Mouse (Mus musculus) midbrain, embryonic 14.5 days (tissue): ENCODE measurements around the gene Atp5d. TPM values are rescaled to one million over a fixed set of nuclear protein-coding genes. Genes with fewer than 3 reads are reported as not detected.

ENCODE experiments used
- ATAC-seq: fragments of 200-750 bp; cut with Nextera tagmentation; 2 replicates; pipeline ENCODE4 v1.8.0; 2017; ENCODE audit warnings: moderate number of reproducible peaks, moderate library complexity; ENCODE audit not compliant: low FRiP score, low TSS enrichment
- DNase-seq: peaks from one replicate; pipeline ENCODE4 v3.0.0-alpha.2; 2015
- H3K27ac ChIP-seq: fragments of 300-500 bp; sonication (generic); replicated peaks from 2 replicates; pipeline ENCODE4 v1.5.1; 2014; ENCODE audit warnings: mild to moderate bottlenecking, low read depth, low read length, moderate library complexity
- H3K27me3 ChIP-seq: fragments of 300-500 bp; sonication (generic); 2 replicates; pipeline ENCODE4 v1.6.1; 2014; ENCODE audit warnings: low read length, control low read depth, mixed read lengths; ENCODE audit not compliant: control insufficient read depth, insufficient read depth
- H3K36me3 ChIP-seq: fragments of 300-500 bp; sonication (generic); 2 replicates; pipeline ENCODE4 v1.6.1; 2014; ENCODE audit warnings: low read length, control low read depth; ENCODE audit not compliant: control insufficient read depth, insufficient read depth
- H3K4me1 ChIP-seq: fragments of 300-500 bp; sonication (generic); 2 replicates; pipeline ENCODE4 v1.6.1; 2014; ENCODE audit warnings: mild to moderate bottlenecking, antibody characterized with exemption, low read length, control low read depth; ENCODE audit not compliant: control insufficient read depth, insufficient read depth
- H3K4me2 ChIP-seq: fragments of 300-500 bp; sonication (generic); 2 replicates; pipeline ENCODE4 v1.6.1; 2014; ENCODE audit warnings: mild to moderate bottlenecking, low read length, moderate library complexity
- H3K4me3 ChIP-seq: fragments of 300-500 bp; sonication (generic); replicated peaks from 2 replicates; pipeline ENCODE4 v1.5.1; 2014; ENCODE audit warnings: low read depth, low read length
- H3K9ac ChIP-seq: fragments of 300-500 bp; sonication (generic); replicated peaks from 2 replicates; pipeline ENCODE4 v1.6.1; 2014; ENCODE audit warnings: mild to moderate bottlenecking, low read length, moderate library complexity
- H3K9me3 ChIP-seq: fragments of 300-500 bp; sonication (generic); 2 replicates; pipeline ENCODE4 v1.6.1; 2016; ENCODE audit warnings: low read length, control low read depth, mixed read lengths; ENCODE audit not compliant: control insufficient read depth
- WGBS: fragments of 180-500 bp; shearing (Covaris S2); extraction: QIAGEN DNeasy Blood & Tissue Kit; methylation state at CpG from one replicate; pipeline ENCODE4 v1.1.7; 2014; 5-methylcytosine and 5-hydroxymethylcytosine counted together
- polyA plus RNA-seq: library from polyadenylated mRNA; unstranded; fragments of >200 nt; fragmentation: Nextera tagmentation; extraction: Ambion mirVana; gene quantifications from 2 replicates; pipeline ENCODE4 v1.2.1, GENCODE M21; 2014

Gene Atp5d
- polyA plus RNA-seq, 1 experiment from 2014 or later = 407 TPM

DNA sequence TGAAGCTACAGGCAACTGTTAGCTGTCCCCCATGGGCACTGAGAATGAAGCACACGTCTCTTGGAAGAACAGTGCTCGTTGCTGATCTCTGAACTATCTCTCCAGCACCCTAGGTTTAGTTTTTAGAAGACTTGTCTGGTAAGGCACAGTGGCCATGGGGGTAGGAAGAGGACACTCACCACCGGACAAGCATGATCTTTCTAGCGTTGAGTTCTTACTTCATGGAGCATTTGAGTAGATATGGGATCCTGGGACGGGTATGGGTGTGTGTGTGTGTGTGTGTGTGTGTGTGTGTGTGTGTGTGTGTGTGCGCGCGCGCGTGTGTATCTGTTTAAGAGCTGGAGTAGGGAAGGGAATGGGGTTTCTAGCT is 2.2 kb downstream of the Atp5d start, which contains the start of gene Cbarp:
Gene Cbarp (minus strand): TSS at position 170 of the 370 bp plus-strand sequence.
- Histone ChIP-seq H3K4me3 (peak within 1 kb of the TSS; percentile 80), H3K9ac (peak within 1 kb of the TSS; percentile 88; the same call in 1 of the 2 replicates), H3K9me3 (no peaks in the 10 kb centered on the region), H3K4me2 (peak within 1 kb of the TSS; percentile 94), H3K36me3 (peaks cover 30% of the 10 kb centered on the region), H3K4me1 (peaks cover 38% of the 10 kb centered on the region), H3K27ac (peak within 1 kb of the TSS; percentile 94), H3K27me3 (no peaks in the 10 kb centered on the region; the same call in 1 of the 2 replicates)
- 78% methylated on average over 10 of the region's 10 CpGs for WGBS
- no peak for DNase-seq
- ATAC-seq = no peak

DNA sequence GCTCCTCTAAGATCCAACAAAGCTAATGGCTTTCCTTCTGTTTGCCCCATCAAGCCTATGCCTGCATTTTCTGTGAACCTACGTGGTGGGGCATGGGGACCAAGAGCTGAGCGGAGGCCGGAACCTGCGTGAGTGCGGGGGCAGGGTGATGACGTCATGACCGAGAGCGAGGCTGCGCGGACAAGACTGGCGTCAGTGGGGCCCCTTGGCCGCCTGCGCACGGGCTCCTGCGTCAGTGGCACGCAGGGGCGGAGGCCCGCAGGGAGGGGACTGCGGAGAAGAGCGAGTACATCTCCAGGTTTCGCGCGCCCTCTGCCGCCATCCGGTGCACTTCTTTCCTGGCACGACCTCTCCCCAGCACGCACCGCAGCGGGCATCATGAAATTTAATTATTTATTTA is 2.8 kb downstream of the Atp5d start:
- Histone ChIP-seq H3K4me2 (peak overlapping the region; percentile 94), H3K27me3 (no peaks in the 10 kb centered on the region; the same call in 1 of the 2 replicates), H3K4me1 (peaks cover 34% of the 10 kb centered on the region), H3K36me3 (peaks cover 27% of the 10 kb centered on the region), H3K27ac (peak overlapping the region; percentile 87), H3K4me3 (peak overlapping the region; percentile 73), H3K9ac (peak overlapping the region; percentile 88; the same call in 1 of the 2 replicates), H3K9me3 (no peaks in the 10 kb centered on the region)
- 1% methylated on average over 29 of the region's 29 CpGs for WGBS
- ATAC-seq (peak; percentile 59), DNase-seq (peak; percentile 96)

DNA sequence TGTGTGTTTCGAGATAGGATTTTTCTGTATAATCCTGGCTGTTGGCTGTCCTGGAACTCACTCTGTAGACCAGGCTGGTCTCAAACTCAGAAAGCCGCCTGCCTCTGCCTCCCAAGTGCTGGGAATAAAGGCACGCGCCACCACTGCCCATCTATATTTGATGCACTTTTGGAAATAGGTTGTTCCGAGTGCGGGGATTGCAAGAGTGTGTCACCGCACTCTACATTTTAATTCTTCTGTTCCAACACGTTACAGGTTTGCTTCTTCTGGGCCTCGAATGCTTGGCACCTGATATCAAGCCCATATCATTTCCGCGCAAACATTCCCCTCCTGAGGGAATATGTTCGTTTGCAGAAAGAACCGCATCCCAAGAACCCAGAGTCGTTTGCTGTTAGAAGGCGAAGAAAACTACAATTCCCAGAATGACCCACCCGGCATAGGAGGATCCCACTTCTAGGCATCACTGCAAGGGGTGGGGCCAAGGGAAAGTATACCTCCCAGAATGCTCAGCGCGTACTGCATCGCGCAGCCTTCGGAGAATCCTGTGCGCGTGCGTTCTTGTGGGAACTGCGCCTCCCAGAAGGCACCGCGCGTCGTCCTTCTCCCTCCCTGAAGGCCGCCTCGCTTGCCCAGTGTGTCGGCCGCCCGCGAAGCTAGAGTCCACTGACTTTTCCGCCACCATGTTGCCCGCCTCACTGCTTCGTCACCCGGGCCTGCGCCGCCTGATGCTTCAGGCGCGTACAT is 3.5 kb downstream of the Atp5d start:
- H3K4me3 ChIP-seq = peak overlapping the region; percentile 73
- WGBS = 1% methylated on average over 43 of the region's 43 CpGs
- ATAC-seq (peak; percentile 82), DNase-seq (peak; percentile 99)
- peaks cover 26% of the 10 kb centered on the region for H3K36me3 ChIP-seq
- H3K27me3 ChIP-seq = no peaks in the 10 kb centered on the region; the same call in 1 of the 2 replicates
- H3K9ac ChIP-seq = peak overlapping the region; percentile 88
- peaks cover 27% of the 10 kb centered on the region for H3K4me1 ChIP-seq
- no peaks in the 10 kb centered on the region for H3K9me3 ChIP-seq
- peak overlapping the region; percentile 87 for H3K27ac ChIP-seq
- peak overlapping the region; percentile 94 for H3K4me2 ChIP-seq

DNA sequence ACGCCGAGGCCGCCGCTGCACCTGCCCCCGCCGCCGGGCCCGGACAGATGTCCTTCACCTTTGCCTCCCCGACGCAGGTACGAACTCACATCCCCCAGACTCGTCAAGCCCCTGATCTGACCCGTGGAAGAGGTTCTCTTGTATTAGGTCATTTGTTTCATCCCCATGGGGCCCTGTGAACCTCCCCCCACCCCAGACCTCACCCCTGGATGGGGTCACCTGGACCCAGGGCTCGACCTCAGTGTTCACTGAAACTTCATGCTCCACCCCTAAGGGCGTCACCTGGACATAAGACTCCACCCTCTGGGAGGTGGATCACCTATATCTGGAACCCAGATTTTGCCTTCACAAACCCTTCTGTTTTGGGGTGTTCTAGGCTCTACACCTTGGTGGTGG is 4.1 kb downstream of the Atp5d start:
- peak overlapping the region; percentile 88 for H3K9ac ChIP-seq
- ATAC-seq = no peak
- no peak for DNase-seq
- WGBS = 0% methylated on average over 15 of the region's 15 CpGs
- peaks cover 26% of the 10 kb centered on the region for H3K36me3 ChIP-seq
- peak overlapping the region; percentile 87 for H3K27ac ChIP-seq
- no peaks in the 10 kb centered on the region for H3K27me3 ChIP-seq
- H3K9me3 ChIP-seq = no peaks in the 10 kb centered on the region
- H3K4me2 ChIP-seq = peak overlapping the region; percentile 94
- peak overlapping the region; percentile 73 for H3K4me3 ChIP-seq
- peaks cover 21% of the 10 kb centered on the region for H3K4me1 ChIP-seq

DNA sequence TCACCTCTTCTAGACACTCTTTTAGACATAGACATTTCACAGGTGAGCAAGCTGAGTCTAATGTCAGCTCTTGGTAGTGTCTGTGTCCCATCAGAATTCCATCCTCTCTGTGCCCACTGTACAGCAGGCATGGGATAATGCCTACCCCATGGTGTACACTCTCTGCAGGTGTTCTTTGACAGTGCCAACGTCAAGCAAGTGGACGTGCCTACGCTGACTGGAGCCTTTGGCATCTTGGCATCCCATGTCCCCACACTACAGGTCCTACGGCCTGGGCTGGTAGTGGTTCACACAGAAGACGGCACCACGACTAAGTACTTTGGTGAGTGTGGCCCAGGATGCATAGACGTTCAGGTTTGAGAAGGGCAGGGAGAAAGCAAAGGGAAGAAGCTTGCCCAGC is 5.2 kb downstream of the Atp5d start:
- WGBS = 89% methylated on average over 7 of the region's 7 CpGs
- Histone ChIP-seq H3K27me3 (no peaks in the 10 kb centered on the region), H3K36me3 (peaks cover 26% of the 10 kb centered on the region), H3K4me1 (peaks cover 12% of the 10 kb centered on the region), H3K27ac (no peak overlapping the region), H3K4me3 (no peak overlapping the region), H3K9me3 (no peaks in the 10 kb centered on the region), H3K4me2 (no peak overlapping the region), H3K9ac (no peak overlapping the region)
- ATAC-seq (no peak), DNase-seq (no peak)

DNA sequence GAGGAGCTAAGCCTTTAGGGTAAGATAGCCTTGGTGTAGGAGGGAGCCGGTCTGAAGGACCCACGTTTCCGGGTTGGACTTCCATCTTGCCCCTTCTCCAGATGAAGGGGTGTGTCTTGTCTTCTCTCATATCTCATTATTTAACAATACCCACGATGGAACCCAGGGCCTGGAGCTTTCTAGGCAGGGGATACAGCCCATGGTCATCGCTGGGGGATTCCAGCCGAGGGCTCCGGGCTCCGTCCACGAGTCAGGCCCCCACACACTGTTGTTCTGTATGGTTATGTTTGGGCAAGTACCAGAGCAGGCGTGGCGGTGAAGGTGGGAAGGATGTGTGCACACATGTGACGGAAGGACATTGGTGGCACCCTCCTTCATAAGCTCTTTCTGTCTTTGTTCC is 5.7 kb downstream of the Atp5d start:
- Histone ChIP-seq H3K27me3 (no peaks in the 10 kb centered on the region), H3K4me3 (no peak overlapping the region), H3K36me3 (peaks cover 26% of the 10 kb centered on the region), H3K4me1 (peaks cover 12% of the 10 kb centered on the region), H3K9ac (no peak overlapping the region), H3K9me3 (no peaks in the 10 kb centered on the region), H3K4me2 (no peak overlapping the region), H3K27ac (no peak overlapping the region)
- no peak for DNase-seq
- no peak for ATAC-seq
- WGBS = 93% methylated on average over 12 of the region's 12 CpGs

DNA sequence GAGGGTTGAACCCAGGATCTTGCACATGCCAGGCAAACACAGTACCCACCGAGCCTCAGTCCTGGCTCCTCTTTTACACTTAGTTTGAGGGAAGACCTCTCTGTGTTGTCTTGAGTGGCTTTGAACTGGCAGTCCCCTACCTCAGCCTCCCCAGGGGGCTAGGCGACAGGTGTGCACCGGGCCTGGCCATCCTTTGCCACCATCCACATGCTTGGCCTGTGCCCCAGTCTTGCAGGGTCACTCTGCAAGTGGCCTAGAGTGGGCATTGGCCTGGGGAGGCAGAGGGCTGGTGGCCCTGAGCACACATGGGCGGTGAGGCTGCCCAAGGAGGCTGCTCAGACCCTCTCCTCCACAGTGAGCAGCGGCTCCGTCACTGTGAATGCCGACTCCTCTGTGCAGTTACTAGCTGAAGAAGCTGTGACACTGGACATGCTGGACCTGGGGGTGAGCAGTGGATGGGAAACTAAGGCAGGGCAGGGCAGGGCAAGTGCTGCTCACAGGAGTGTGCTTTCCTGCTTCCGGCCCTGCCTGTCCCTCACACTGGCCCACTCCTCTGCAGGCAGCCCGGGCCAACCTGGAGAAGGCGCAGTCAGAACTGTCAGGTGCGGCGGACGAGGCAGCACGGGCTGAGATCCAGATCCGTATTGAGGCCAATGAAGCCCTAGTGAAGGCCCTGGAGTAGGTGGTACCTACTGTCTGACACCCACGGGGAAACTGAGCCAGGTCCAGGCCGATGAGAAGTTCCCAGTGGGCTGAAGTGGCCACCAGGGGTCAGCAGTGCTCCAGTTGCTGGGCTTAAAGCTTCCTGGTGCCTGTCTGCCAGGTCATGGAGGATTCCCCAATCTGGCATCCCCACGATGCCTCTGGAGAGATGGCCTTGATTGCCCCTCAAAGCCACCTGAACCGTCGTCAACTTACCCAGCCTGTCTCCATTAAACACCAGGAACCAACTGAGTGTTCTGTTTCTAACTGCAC is 6.7 kb downstream of the Atp5d start:
- Histone ChIP-seq H3K4me2 (no peak overlapping the region), H3K36me3 (peaks cover 26% of the 10 kb centered on the region), H3K27me3 (no peaks in the 10 kb centered on the region), H3K9ac (no peak overlapping the region), H3K4me1 (peaks cover 12% of the 10 kb centered on the region), H3K4me3 (no peak overlapping the region), H3K27ac (no peak overlapping the region), H3K9me3 (no peaks in the 10 kb centered on the region)
- ATAC-seq = no peak
- 72% methylated on average over 20 of the region's 20 CpGs for WGBS
- DNase-seq = peak; percentile 84

DNA sequence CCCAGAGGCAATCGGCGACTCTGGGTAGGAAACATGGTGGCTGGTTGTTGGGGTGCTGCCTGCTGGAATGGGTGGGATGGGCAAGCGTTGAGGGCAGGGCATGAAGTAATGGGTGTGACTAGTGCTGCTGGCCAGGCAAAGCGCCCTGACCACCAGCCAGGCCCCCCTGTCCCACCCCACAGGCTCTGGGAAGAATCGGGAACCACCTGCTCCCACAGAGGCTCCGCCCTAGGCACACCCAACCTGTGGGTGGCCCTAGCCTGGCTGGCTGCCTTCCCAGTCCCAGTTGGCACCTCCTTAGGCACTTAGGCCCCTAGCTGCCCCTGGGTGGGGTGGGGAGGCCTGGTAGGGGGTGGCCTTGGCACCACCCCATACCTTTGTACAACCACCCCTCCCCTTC is 7.5 kb downstream of the Atp5d start:
- whole genome bisulfite sequencing = 83% methylated on average over 6 of the region's 6 CpGs
- DNase-seq = no peak
- H3K4me1 ChIP-seq = peaks cover 9% of the 10 kb centered on the region
- H3K4me3 ChIP-seq = no peak overlapping the region
- peaks cover 27% of the 10 kb centered on the region for H3K36me3 ChIP-seq
- no peak for ATAC-seq
- no peaks in the 10 kb centered on the region for H3K9me3 ChIP-seq
- H3K27me3 ChIP-seq = no peaks in the 10 kb centered on the region
- H3K4me2 ChIP-seq = no peak overlapping the region
- H3K9ac ChIP-seq = no peak overlapping the region
- no peak overlapping the region for H3K27ac ChIP-seq
